Mouse (Mus musculus): Measurements from ENCODE around the gene 4930455H04Rik.

4930455H04Rik gene

DNA sequence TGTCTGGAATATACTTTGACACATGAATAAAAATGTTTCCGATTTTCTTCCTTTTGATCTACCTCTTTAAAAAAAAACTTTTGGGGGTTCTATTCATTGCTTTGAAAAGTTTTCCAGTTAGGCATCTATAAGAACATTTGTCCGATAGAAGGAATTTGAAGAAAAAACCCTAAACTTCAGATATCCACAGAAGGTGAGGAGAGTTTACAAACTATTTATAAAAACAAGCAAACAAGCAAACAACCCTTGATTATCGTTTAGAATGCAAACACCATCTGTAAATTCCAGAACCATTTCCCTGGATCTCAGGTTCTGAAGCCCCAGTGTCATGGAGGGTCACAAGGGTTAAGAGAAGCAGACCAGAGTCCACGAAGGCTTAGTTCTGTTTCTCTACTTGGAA lies at the start of gene 4930455H04Rik:
TSS of gene 4930455H04Rik (plus strand) at position 301 of the 400 bp plus-strand sequence.
- in situ Hi-C loops (cut with MboI; ENCODE audit: low sequenced_read_pairs), result no loop called here

GRCm38 (mm10) chr3:116921535-116921934 lies 46.5 kb upstream of the 4930455H04Rik start:
- in situ Hi-C loops (cut with MboI; ENCODE audit: low sequenced_read_pairs), result no loop called here

- in situ Hi-C loops (cut with MboI; ENCODE audit: low sequenced_read_pairs), result no loop called here
These were observed 45.0 kb upstream of the 4930455H04Rik start for GRCm38 (mm10) chr3:116923042-116923441.

- in situ Hi-C loops (cut with MboI; ENCODE audit: low sequenced_read_pairs), result no loop called here
These were observed 39.1 kb upstream of the 4930455H04Rik start for GRCm38 (mm10) chr3:116928994-116929393.

- in situ Hi-C loops (cut with MboI; ENCODE audit: low sequenced_read_pairs), result no loop called here
These were observed 34.9 kb upstream of the 4930455H04Rik start for GRCm38 (mm10) chr3:116933158-116933557.

DNA sequence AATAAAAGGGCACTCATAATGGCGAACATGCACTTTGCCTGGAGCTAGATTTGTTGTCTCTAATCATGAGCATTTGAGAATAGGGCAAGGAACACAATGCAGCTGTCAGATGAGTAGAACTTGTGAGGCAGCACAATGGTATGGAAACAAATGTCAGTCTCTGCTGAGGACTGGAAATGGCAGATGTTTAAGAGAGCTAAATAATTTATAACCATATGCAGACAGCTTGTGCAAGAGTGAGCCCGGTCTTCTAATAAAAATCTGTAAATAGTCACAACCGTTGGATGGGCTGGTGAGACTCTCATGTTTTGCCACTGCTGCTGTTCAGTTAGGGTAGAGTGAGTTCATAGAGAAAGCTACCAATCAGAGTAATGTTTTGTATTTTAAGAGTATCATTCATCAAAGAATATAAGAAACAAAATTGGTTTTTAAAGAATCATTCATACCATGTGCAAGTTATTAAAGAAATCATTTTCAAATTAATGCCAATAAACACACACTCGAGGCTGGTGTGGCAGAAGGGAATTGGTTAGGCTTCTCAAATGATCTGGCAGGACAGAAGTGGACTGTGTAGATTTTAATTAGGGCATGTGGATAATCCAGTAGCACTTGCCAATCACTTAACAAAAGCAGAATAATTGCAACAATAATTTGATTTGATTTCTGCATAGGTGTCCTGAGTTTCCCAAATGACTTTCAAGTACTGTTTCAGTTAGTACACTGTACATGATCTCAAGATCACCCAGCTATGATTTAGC lies 31.0 kb upstream of the 4930455H04Rik start:
- in situ Hi-C loops (cut with MboI; ENCODE audit: low sequenced_read_pairs), result no loop called here

GRCm38 (mm10) chr3:116940804-116941558 lies 27.1 kb upstream of the 4930455H04Rik start:
- in situ Hi-C loops (cut with MboI; ENCODE audit: low sequenced_read_pairs), result no loop called here

GRCm38 (mm10) chr3:116941559-116942117 lies 26.4 kb upstream of the 4930455H04Rik start:
- in situ Hi-C loops (cut with MboI; ENCODE audit: low sequenced_read_pairs), result no loop called here

GRCm38 (mm10) chr3:116942751-116943150 lies 25.3 kb upstream of the 4930455H04Rik start:
- in situ Hi-C loops (cut with MboI; ENCODE audit: low sequenced_read_pairs), result no loop called here

- in situ Hi-C loops (cut with MboI; ENCODE audit: low sequenced_read_pairs), result no loop called here
These were observed 24.6 kb upstream of the 4930455H04Rik start for GRCm38 (mm10) chr3:116943422-116943821.

- in situ Hi-C loops (cut with MboI; ENCODE audit: low sequenced_read_pairs), result no loop called here
These were observed 21.6 kb upstream of the 4930455H04Rik start for GRCm38 (mm10) chr3:116946476-116946875.

- in situ Hi-C loops (cut with MboI; ENCODE audit: low sequenced_read_pairs), result no loop called here
These were observed 17.4 kb upstream of the 4930455H04Rik start for GRCm38 (mm10) chr3:116950665-116951115.

GRCm38 (mm10) chr3:116951489-116951888 lies 16.6 kb upstream of the 4930455H04Rik start:
- in situ Hi-C loops (cut with MboI; ENCODE audit: low sequenced_read_pairs), result no loop called here

DNA sequence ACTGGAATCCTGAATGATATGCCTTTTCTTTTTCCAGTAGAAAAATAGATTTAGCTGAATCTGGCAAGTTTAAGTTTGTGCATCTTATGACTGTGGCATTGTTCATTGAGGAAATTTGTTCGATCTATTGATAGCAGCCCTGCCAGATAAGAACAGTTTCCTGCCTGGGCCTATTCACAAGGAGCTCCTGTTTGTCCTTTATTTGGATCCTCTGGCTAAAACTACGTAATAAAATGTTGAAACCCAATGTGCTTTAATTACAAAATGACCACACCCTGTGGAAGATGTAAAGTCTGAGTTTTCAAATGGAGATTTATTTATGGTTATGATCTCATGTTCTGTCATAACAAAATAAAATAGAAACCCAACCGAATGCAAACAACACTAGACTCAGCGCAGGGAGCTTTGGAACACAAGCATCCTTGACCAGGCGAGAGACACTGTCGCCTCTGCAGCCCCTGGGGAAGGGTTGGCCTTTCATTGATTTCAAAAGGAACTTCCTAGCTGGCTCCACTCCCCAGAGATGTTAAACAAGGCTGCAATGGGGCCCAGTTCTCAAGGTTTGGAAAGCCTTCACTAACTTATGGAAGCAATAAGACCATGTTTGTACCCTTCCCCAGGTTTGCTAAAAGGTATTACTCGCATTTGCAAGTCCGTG lies 15.7 kb upstream of the 4930455H04Rik start:
- in situ Hi-C loops (cut with MboI; ENCODE audit: low sequenced_read_pairs), result no loop called here

- in situ Hi-C loops (cut with MboI; ENCODE audit: low sequenced_read_pairs), result no loop called here
These were observed 14.7 kb upstream of the 4930455H04Rik start for GRCm38 (mm10) chr3:116953366-116953765.

DNA sequence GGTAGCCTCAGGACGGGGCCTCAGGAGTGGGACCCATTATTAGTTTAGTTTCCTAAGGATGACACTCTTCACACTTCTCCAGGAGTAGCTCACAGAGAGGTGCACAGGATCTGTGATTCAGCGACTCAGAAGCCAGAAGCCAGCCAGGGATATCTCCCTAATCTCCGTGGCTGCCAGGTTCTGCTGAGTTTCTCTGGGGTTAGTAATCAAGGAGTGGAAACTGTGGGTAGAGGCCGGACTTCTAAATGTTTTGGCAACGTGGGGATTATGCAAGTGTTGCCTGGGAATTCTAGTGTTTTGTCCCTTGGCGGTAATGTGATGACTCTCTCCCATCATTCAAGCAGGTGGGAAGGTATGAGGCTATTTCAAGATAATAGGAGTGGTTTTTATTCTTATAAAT lies 13.0 kb upstream of the 4930455H04Rik start:
- in situ Hi-C loops (cut with MboI; ENCODE audit: low sequenced_read_pairs), result no loop called here

GRCm38 (mm10) chr3:116960414-116960813 lies 7.7 kb upstream of the 4930455H04Rik start:
- in situ Hi-C loops (cut with MboI; ENCODE audit: low sequenced_read_pairs), result no loop called here

GRCm38 (mm10) chr3:116961354-116962142 lies 6.5 kb upstream of the 4930455H04Rik start:
- in situ Hi-C loops (cut with MboI; ENCODE audit: low sequenced_read_pairs), result no loop called here

DNA sequence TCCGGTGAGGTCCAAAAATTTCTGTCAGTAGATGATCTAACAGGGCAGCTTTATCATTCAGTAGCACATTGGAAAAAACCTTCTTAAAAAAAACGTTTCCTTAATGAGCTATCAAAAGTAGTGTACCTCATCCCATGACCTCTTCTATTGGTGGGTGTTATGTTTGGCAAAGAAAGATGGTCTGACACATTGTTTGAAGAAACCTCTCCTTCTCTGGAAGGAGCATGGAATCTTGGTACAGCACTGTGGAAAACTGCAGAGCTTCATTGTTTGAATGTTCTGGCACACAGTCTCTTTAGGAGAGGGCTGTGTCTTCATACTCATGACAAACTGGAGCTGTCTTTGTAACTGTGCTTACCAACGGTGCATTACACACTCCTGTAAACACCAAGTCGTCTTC lies 4.9 kb upstream of the 4930455H04Rik start:
- in situ Hi-C loops (cut with MboI; ENCODE audit: low sequenced_read_pairs), result no loop called here

DNA sequence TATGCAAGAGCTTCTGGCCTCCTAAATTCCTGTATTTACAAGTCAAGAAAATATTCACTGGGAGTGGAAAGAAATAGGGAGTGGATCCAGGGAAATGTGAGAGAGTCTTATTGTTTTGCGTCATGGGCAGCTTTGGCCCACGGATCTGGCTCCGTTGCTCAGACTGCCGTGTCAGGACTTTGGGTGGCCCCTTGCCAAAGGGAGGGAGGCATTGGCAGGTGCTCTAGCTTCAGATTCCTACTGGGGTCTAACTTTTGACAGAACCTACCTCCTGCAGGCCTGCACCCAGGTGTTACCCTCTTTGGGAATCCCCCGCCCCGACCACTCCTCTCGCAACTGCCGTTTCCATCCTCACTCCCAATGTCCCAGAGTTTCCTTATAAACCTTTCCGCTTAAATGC lies 3.6 kb upstream of the 4930455H04Rik start:
- in situ Hi-C loops (cut with MboI; ENCODE audit: low sequenced_read_pairs), result no loop called here
